Mouse (Mus musculus) gastrocnemius, adult 2 months (tissue): ENCODE measurements around the gene Aire. TPM values are rescaled to one million over a fixed set of nuclear protein-coding genes. Genes with fewer than 3 reads are reported as not detected.

Experiments used
- DNase-seq: peaks from one replicate; pipeline ENCODE4 v3.0.0; 2022
- H3K27ac ChIP-seq: fragments of 200-600 bp; 2 replicates; pipeline ENCODE4 v1.8.1; 2022; ENCODE audit warnings: mild to moderate bottlenecking
- H3K4me3 ChIP-seq: fragments of 200-600 bp; 2 replicates; pipeline ENCODE4 v1.8.1; 2022; ENCODE audit warnings: mild to moderate bottlenecking, moderate library complexity
- CTCF ChIP-seq: fragments of 200-600 bp; IDR thresholded peaks from 2 replicates; pipeline ENCODE4 v1.8.1; 2022; ENCODE audit warnings: antibody characterized with exemption, mild to moderate bottlenecking, moderate library complexity
- intact Hi-C: fragments of 180-260 bp; cut with DNase I; formaldehyde crosslinking; loops from one replicate; pipeline ENCODE4 v1.15.1; 2025
- total RNA-seq, 2 experiments: library from RNA; stranded (reverse); gene quantifications; 2 replicates each; pipeline ENCODE4 v1.2.3; 2021

Gene Aire
- total RNA-seq, 2 experiments from 2014 or later: not detected

DNA sequence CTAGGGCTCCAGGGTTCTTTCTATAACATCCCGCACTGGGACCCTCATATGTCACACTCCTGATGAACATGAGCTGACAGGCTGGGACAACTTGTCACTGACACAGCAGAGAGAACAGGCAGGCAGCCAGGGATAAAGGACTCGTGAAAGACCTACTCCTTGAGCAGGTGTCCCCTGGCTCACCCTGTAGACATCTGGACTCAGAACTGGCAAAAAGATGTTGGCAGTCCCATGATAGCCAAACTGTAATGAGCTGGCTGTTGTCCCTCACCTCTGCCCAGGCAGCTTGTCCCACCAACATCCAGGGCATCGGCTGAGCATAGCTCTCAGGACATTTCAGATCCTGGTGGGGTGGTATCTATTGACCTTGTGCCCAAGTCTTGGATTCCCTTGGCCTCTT is 47.8 kb downstream of the Aire start:
- DNase-seq: no peak
- intact Hi-C loops: no loop called here
- Histone ChIP-seq H3K4me3 (no peak overlapping the region), H3K27ac (no peak overlapping the region)
- TF ChIP-seq CTCF: no peak

DNA sequence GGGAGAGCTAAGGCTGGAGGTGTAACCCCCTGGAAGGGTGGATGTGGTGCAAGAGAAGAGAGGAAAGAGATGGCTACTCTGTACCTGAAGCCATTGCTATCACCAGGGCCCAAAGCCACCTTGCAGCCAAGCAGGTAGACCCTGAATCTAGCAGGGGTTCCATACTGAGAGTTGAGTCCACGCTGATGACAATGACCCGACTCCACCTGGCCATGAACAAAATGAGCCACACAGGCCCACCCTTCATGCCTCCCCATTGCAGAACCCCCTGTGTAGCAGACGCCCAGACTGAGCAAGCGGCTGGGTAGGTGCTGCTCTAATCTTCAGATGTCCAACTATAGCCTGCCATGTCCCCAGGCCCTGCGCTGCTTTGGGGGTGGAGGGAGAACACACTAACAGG is 57.6 kb downstream of the Aire start:
- TF ChIP-seq CTCF: no peak
- no peak overlapping the region for H3K4me3 ChIP-seq
- no peak for DNase-seq
- intact Hi-C loops: loop anchor here (2.0 kb wide), 1 partner anchor 23 kb away; no protein-coding TSS in a partner anchor
- no peak overlapping the region for H3K27ac ChIP-seq

DNA sequence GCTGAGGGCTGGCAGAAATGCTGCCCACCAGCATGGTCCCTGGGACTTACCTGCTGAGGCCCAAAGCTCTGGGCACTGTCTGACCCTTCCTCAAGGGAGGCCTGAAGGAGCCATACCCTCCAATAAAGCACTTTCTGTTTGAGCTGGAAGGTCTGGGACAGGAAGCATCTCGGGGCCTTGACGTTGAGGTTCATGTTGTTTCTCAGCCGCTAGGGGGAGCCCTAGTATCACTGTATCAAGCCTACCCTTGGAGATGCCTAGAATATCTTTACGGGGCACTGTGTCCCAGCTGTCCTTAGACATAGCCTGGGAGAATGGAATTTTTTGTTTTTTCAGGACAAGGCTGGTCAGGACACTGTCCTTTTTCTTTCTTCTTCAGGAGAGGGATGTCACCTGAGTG is 58.8 kb downstream of the Aire start:
- Histone ChIP-seq H3K4me3 (no peak overlapping the region), H3K27ac (no peak overlapping the region)
- DNase-seq: peak; percentile 67
- intact Hi-C loops: loop anchor here (2.0 to 5.0 kb wide), 2 partner anchors 24 to 43 kb away; no protein-coding TSS in a partner anchor
- peak; percentile 87 for TF ChIP-seq CTCF

Other genes starting within 250 kb of the Aire start
- not detected for gene Gm9639, start 248.5 kb downstream of the Aire start, total RNA-seq
- not detected for gene Gm19668, start 244.5 kb downstream of the Aire start, total RNA-seq
- gene Gm9507, start 231.8 kb downstream of the Aire start, total RNA-seq: not detected
- not detected for gene Gm2696, start 228.9 kb downstream of the Aire start, total RNA-seq
- gene Krtap10-4, start 216.5 kb downstream of the Aire start, total RNA-seq: not detected
- gene Krtap10-10, start 207.7 kb downstream of the Aire start, total RNA-seq: not detected
- not detected for gene Gm36176, start 196.8 kb downstream of the Aire start, total RNA-seq
- not detected for gene Gm10318, start 190.8 kb downstream of the Aire start, total RNA-seq
- not detected for gene Gm3285, start 181.6 kb downstream of the Aire start, total RNA-seq
- under 1 TPM; 0.13 to 0.14 TPM for gene Lrrc3, start 141.1 kb downstream of the Aire start, total RNA-seq
- under 1 TPM in 1 of 2 experiments, not detected in 1; 0.33 TPM for gene Trpm2, start 73.0 kb downstream of the Aire start, total RNA-seq
- gene 1810043G02Rik, start 65.1 kb downstream of the Aire start, total RNA-seq: 1 to 10 TPM; 3.8 to 4.3 TPM
- 1 to 10 TPM; 6.0 to 6.5 TPM for gene Pfkl, start 33.5 kb downstream of the Aire start, total RNA-seq
- gene Dnmt3l, start 1.7 kb downstream of the Aire start, total RNA-seq: not detected
- gene Icosl, start 25.7 kb upstream of the Aire start, total RNA-seq: 1 to 10 TPM; 1.3 to 1.8 TPM
- 100 to 1,000 TPM; 231 to 289 TPM for gene D10Jhu81e, start 126.2 kb upstream of the Aire start, total RNA-seq
- gene Pwp2, start 141.5 kb upstream of the Aire start, total RNA-seq: 10 to 100 TPM; 10.7 to 11.0 TPM
- 10 to 100 TPM; 37.9 to 40.1 TPM for gene Trappc10, start 201.0 kb upstream of the Aire start, total RNA-seq